ENCODE assay signal across 21 mouse cellular contexts in the genomic region with DNA sequence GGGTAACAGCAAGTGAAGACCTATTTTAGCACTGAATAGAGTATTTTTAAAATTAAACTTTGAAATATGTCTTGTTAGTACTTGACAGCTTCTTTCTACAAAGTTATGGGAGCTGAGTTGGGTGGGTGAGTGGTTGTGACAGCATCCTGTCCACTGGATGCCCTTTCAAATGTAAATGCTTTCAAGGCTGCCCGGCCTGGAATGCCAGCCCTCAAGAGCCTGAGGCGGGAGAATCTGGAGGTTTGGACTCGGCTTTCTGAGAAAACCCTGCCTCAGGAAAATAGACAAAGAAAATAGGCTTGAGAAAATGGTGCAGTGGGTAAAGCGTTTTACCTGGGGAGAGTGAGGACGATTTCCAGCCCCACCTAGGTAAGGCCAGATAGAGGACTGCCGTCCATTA. TPM values are rescaled to one million over a fixed set of nuclear protein-coding genes. Genes with fewer than 3 reads are reported as not detected.
DNase-seq lines count a peak whose midpoint lies in the region; TF ChIP-seq lines count a peak whose summit lies in the region.
"Had no signal": no experiment of that assay in that cellular context is flagged by ENCODE, and none has a peak within 500 bp of the region (broad histone marks: within the 10 kb centered on the region; RNA-seq: fewer than 3 reads in every experiment).

No protein-coding gene starts in this region.

- no peak overlapping the region for H3K4me3 ChIP-seq in cerebellum, adult 2 months (replicated peaks; ENCODE audit: insufficient read depth, low read depth, low read length)
- H3K4me3 ChIP-seq in layer of hippocampus, adult 2 months, result no peak overlapping the region
- H3K4me3 ChIP-seq: embryonic facial prominence, embryonic 10.5 days; embryonic facial prominence, embryonic 12.5 days; forebrain, embryonic 13.5 days; forebrain, embryonic 15.5 days had no signal

- no peak for TF ChIP-seq POLR2A in cerebellum, adult 2 months (IDR thresholded peaks at IDR 0.05; ENCODE audit: borderline replicate concordance, insufficient read depth, low read length)

- no peaks in the 10 kb centered on the region for H3K27me3 ChIP-seq in cerebellum, adult 2 months (ENCODE audit: control insufficient read depth, insufficient read depth, low read length)
- H3K27me3 ChIP-seq: CH12.LX; embryonic facial prominence, embryonic 12.5 days; forebrain, embryonic 13.5 days; forebrain, embryonic 15.5 days; Patski had no signal

- WGBS in cerebellum, adult 2 months, result 65% methylated on average over 6 of the region's 6 CpGs

- H3K4me1 ChIP-seq in cerebellum, adult 2 months (ENCODE audit: control insufficient read depth, insufficient read depth, low read length), result peaks cover 51% of the 10 kb centered on the region
- H3K4me1 ChIP-seq: embryonic facial prominence, embryonic 12.5 days had no signal

- TF ChIP-seq CTCF in cerebellum, adult 2 months (IDR thresholded peaks at IDR 0.05; ENCODE audit: borderline replicate concordance, insufficient read depth, low read depth, low read length), result no peak
- no peak for TF ChIP-seq CTCF in layer of hippocampus, adult 2 months (conservative IDR thresholded peaks at IDR 0.05)

- H3K27ac ChIP-seq in cerebellum, adult 2 months (ENCODE audit: insufficient read depth, low read length), result 0 out of 2 replicates have a peak overlapping the region, but pooled peaks have one; percentile 28
- H3K27ac ChIP-seq in layer of hippocampus, adult 2 months, result peak overlapping the region; percentile 94
- H3K27ac ChIP-seq: embryonic facial prominence, embryonic 10.5 days; embryonic facial prominence, embryonic 12.5 days; forebrain, embryonic 13.5 days; forebrain, embryonic 15.5 days had no signal

- no peak for DNase-seq in cerebellum, adult 2 months
- DNase-seq in cerebellum, adult 8-10 months, result no peak
- no peak for DNase-seq in layer of hippocampus, adult 2 months (ENCODE audit: low spot score in 2 of 2)
- no peak for DNase-seq in layer of hippocampus, postnatal 25 days (ENCODE audit: extremely low spot score in 1 of 2, low spot score in 1 of 2)
- peak; percentile 50 for DNase-seq in R1 (ENCODE audit: low read depth, low spot score)
- no peak for DNase-seq in lung, postnatal 36 days
- DNase-seq in frontal cortex, adult 2 months (ENCODE audit: extremely low spot score in 1 of 2, low spot score in 1 of 2), result no peak
- DNase-seq: adrenal gland, adult 8-10 months; adrenal gland, postnatal 14 days; adrenal gland, postnatal 36 days; B cell, adult 2 months; cerebellum, adult 18-20 months; cerebellum, postnatal 10 days; cerebellum, postnatal 25 days; forebrain, postnatal 0 days had no signal

RNA-seq across cellular contexts. Expression of gene Baz1b, which starts 5.3 kb away (rescaled TPM):
- 75.3 and 77.4 TPM in 2 replicates for polyA plus RNA-seq in cerebellum, adult 2 months (2012; rRNA removed)
- total RNA-seq in layer of hippocampus, adult 2 months (2021), result 10 to 100 TPM; 79.9 to 87.5 TPM
- total RNA-seq in layer of hippocampus, postnatal 25 days (2021), result 10 to 100 TPM; 65.5 to 72.7 TPM
- polyA plus RNA-seq in frontal cortex, adult 2 months (2012; rRNA removed), result 62.8 and 64.8 TPM in 2 replicates

RNA-seq across cellular contexts. Expression of gene Bcl7b, which starts 13.7 kb away (rescaled TPM):
- polyA plus RNA-seq in cerebellum, adult 2 months (2012; rRNA removed), result 64.4 TPM in 2 replicates
- total RNA-seq in layer of hippocampus, adult 2 months (2021), result 10 to 100 TPM; 55.1 to 62.6 TPM
- total RNA-seq in layer of hippocampus, postnatal 25 days (2021), result 10 to 100 TPM; 49.6 to 53.7 TPM
- polyA plus RNA-seq in frontal cortex, adult 2 months (2012; rRNA removed), result 42.2 TPM in 2 replicates

RNA-seq across cellular contexts. Expression of gene Tbl2, which starts 32.3 kb away (rescaled TPM):
- polyA plus RNA-seq in cerebellum, adult 2 months (2012; rRNA removed), result 17.6 and 18.5 TPM in 2 replicates
- 10 to 100 TPM; 29.8 to 32.0 TPM for total RNA-seq in layer of hippocampus, adult 2 months (2021)
- total RNA-seq in layer of hippocampus, postnatal 25 days (2021), result 10 to 100 TPM; 32.1 to 34.4 TPM
- polyA plus RNA-seq in frontal cortex, adult 2 months (2012; rRNA removed), result 9.5 and 10.7 TPM in 2 replicates
